Mouse (Mus musculus) G1E (cell line): ENCODE results near the gene 4930539E08Rik.

Experiments used
- CTCF ChIP-seq: IDR thresholded peaks from 2 replicates; pipeline ENCODE4 v1.5.1; 2012; ENCODE audit warnings: low read depth, low read length, inconsistent platforms, mixed read lengths
- GATA1 ChIP-seq: IDR thresholded peaks from 2 replicates; pipeline ENCODE4 v1.6.1; 2012; ENCODE audit warnings: borderline replicate concordance, low read length, inconsistent platforms, mixed read lengths
- TAL1 ChIP-seq: conservative IDR thresholded peaks from 2 replicates; pipeline ENCODE4 v1.6.1; 2012; ENCODE audit warnings: low read depth, low read length, inconsistent platforms, mixed read lengths

DNA sequence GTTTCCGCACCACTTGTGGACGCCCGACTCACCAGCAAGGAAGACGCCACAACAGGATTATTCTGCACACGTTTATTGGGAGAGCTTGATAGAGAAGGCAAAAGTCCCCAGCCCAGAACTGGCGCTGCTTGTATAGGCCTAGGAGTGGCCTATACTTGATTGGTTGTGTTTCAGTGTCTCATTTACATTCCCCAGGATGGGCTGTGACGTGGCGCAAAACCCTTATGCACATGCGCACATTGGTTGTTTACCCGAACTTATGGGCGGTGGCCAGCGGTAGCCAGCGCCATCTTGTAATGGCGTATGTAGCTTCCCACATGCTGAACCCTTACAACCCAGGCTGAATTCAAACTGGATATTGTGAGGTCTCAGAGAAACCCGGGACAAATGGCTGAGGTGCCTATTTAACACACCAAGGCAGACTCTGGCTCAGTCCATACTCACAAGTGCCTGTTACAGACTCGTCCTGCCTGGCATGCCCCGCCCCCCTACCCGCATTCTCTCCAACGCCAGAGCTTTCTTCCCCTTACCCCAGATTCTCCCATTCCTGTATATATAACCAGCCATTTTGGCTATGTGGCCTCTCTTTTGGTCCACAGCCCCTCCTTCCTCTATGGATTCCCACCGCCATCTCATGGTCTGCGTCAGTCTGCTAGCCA, 19.8 kb downstream of the 4930539E08Rik start:
- no peak for TF ChIP-seq CTCF
- TF ChIP-seq GATA1 = no peak
- no peak for TF ChIP-seq TAL1
